Mouse (Mus musculus) urinary bladder, postnatal 14 days (tissue): Measurements from ENCODE around the gene Ttll5.
A peak's percentile ranks its signal among the peaks of the same experiment; 100 is the strongest.

Experiments
- DNase-seq: peaks from one replicate; pipeline ENCODE4 v3.0.0; 2021; ENCODE audit warnings: low spot score

Ttll5 gene

DNA sequence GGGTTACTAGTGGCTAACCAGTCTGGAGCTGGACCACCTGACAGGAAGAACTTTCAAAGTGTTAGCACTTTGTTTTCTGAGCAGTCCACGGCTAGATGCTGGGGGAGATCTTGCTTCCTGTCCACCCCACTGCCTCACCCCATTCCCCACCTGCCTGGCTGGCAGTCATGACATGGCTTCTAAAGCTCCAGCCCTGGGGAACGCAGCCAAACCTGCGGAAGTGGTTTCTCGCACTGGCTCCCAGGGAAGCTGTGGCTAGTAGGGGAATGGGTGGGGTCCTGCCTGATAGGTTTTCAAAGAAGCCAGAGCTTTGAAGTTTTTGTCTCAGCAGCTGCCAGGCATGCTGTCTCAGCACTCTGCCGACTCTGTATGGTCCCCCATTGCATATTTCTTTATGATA lies 145.1 kb downstream of the Ttll5 start:
- no peak for DNase-seq

DNA sequence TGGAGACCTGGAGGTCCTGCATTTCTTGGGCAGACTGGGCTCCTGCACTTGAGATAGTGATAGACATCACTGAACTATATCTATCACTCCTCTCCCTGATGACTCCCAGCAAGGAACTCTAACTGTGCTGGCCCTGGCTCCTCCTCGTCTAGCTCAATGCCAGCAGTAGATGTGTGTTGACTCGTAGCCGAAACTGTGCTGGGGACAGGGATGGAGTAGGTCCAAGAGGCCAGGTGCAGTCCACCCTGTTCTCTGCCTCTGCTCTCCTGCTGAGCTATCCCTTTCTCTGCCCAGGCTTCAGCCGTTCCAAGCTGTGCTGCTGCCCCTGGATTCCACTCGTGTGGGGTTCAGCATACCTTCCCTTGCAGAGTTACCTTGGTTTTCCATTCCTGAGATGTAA lies 145.7 kb downstream of the Ttll5 start:
- DNase-seq, result no peak

DNA sequence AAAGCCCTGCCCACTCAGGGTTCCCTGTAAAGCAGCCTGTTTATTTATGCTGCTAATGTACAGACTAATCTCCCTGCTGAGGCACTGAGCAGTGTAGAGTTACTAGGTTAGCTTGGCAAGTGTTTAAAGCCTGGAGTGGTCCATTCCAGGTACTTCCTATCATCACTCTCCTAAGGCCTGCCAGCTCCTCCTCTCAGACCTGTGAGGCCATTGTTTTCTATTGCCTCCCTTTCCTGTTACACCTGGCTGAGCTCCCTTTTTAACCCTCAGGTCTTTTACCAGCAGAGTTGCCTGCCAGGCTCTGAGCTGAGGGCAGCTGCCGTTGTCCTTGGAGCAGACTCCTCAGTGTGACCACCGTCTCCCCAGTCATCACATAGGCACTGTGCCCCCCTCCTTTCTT lies 146.3 kb downstream of the Ttll5 start:
- DNase-seq, result no peak

DNA sequence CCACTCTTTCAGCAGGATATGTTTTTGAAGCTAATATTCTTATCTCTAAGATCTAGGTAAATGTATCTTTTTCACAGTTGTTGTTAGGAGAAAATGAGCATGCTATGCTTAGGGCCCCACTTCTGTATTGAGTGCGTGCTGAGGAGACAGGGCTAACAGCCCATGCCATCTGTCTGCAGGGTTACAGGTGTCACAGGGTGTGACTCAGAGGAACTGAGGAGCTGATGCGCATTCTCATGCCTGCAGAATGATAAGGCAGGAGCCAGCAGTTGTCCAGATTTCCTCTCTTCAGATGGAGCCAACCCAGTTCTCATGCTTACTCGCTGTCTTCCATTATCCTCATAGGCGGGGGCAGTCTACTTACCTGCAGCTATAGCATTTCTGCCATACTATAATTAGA lies 147.2 kb downstream of the Ttll5 start:
- DNase-seq, result no peak

GRCm38 (mm10) chr12:85973526-85973925 lies 149.1 kb downstream of the Ttll5 start:
- peak; percentile 24 for DNase-seq

DNA sequence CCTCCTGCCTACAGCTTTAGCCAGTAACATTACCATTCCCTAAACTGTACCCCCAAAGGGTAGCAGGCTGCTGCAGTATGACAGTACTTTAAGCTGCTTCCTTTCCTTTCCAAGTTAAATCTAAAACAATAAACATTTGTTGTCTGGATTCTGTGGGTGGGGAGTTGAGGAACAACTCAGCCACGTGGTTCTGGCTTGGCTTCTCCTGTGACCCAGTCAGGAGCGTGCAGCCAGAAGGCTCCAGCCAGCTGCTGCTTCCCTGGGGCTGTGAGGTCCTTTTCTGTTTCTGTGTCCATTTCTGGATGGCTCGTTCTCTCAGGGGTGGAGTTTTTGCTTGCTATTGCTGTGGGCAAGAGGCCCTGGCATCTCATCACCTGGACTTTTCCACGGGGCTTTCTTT lies 149.6 kb downstream of the Ttll5 start:
- peak; percentile 38 for DNase-seq

- no peak for DNase-seq
Measured at GRCm38 (mm10) chr12:85979996-85980395, 155.5 kb downstream of the Ttll5 start.

- DNase-seq, result no peak
Measured at GRCm38 (mm10) chr12:85985524-85985923, 161.1 kb downstream of the Ttll5 start.

GRCm38 (mm10) chr12:85986024-85986423 lies 161.6 kb downstream of the Ttll5 start:
- DNase-seq, result no peak

DNA sequence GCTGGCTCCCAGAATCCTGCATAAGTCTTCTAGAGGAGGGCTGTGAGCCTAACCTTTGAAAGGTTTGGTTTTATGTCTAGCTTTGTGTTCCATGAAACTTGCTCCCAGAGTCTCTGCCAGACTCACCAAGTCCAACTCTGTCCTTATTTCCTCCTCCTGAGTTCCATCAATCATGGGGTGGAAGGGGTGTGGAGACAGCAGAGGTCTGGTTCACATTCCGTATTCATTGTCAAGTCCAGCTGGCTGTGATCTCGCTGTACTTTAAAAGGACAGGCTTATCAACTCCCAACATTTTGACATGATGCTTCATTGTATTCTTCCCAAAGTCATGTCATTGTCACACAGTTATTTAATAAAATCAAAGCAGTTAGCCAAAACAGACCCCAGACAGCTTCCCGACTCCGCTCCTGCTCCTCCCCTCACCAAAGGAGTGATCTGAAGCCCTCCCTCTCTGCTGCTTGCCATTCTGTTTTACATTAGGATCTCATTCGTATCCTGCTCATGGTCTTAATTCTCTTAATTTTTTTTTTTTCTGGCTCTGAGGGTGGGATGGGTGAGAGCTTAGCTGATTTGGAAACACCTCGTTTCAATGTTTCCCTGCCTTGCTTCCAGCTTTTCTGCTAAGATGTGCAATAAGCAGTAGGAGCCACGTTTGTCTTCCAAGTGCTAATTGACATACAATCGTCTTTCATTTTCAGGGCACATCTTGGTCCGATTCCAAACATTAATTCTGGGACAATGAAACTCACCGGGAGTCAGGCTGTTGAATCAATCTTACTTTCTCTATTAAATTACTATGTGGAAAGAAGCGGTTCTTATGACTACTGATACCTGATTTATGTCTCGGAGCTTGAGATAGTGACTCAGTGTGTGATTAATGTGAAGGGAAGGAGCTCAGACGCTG lies 162.3 kb downstream of the Ttll5 start:
- no peak for DNase-seq

- no peak for DNase-seq
Measured at GRCm38 (mm10) chr12:85987444-85987889, 163.0 kb downstream of the Ttll5 start.

DNA sequence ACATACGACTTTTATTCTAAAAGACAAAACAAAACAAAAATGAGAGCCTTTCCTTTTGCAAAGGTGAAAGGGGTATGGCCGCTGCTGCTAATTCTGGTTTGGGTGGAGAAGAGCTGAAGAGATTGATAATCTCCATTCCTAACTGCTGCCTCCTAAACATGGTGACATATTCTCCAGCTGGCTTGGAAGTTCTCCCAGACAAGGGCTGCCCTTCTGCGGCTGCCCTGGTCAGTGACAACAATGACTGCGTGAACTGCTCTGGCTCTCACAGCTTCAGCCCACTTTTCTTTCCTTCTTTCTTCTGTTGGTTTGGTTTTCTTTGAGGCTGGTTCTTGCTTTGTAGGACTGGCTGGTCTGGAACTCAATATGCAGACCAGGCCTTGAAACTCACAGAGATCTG lies 163.7 kb downstream of the Ttll5 start:
- DNase-seq, result no peak

GRCm38 (mm10) chr12:85988818-85989377 lies 164.4 kb downstream of the Ttll5 start:
- DNase-seq, result no peak

DNA sequence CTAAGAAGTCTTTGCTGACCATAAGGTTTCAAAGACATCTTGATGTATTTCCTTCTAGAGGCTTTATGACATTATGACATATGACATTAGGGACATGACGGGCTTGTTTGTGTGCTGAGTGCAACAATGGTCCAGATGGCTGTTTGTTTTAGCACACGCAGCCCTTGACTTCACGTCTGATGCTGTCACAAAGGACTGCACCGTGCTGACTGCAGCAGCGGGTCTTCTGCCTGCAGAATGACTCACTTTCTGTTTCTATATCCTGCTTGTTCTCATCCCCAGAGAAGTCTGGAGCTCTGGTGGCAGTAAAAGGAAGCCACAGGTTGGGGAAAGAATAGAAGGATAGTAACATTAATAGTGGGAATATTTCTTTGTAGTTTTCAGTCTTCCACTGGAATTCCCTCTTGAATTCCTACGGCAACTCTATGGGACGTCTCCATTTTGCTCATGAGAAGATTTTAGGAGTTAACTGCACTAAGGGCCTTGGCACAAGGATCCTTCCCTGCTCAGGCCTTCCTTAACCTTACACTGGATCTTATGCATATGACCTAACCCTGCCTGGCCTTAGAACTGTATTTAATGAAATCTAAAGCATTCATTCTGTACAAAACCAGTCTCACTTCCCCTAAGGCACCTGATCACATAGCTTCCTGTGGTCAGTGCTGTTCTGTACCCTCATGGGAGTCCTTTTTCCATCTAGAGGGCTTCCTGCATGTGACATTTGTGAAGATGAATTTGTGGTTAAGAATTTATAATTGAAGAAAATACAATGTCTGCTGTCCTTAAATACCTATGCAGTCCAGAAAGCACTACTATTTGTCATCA lies 167.8 kb downstream of the Ttll5 start:
- no peak for DNase-seq

DNA sequence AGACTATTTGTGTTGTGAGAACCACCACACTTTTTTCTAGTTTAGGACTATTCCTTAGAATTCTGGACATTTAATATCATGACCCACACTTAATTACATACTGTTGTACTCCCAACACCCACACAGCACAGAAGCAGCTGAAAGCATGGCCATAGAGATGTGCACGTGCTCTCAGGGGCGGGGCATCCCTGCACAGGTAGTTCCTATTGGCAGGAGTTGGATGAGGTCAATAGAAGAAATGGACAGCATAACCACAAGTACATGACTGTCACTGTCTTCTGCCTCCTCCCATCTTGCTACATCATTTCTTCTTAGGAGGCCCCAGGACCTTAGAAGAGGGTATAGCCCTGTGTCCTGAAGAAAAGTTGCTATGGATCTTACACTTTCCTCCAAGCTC lies 168.4 kb downstream of the Ttll5 start:
- DNase-seq, result no peak

DNA sequence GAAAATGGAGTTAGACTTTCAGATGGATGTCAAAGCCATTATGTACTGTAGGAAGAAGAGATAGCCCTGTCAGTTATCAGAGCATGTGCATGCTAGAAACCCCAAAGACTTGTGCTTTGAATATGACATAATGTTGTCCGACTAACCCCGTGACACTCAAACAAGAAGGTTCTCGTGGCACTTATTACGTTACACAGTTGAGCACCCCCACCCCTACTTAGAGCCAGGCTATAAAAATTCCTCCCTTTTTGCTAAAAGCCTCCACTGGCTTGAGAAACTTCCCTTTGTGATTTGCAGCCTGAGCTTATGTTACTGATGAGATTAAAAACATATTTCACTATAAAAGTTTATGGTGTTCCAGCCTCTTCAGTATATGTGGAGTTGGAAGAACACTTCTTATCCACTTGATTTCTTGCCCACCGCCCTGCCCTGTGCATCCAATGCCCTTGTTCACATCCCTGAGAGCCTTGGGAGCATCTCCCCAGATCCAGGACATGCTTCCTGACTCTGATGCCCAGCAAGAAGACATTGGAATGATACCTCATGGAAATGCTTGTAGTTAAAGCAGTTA lies 169.4 kb downstream of the Ttll5 start:
- DNase-seq, result no peak

GRCm38 (mm10) chr12:86000641-86001073 lies 176.2 kb downstream of the Ttll5 start:
- DNase-seq, result peak; percentile 42

GRCm38 (mm10) chr12:86001120-86001655 lies 176.7 kb downstream of the Ttll5 start:
- DNase-seq, result no peak

DNA sequence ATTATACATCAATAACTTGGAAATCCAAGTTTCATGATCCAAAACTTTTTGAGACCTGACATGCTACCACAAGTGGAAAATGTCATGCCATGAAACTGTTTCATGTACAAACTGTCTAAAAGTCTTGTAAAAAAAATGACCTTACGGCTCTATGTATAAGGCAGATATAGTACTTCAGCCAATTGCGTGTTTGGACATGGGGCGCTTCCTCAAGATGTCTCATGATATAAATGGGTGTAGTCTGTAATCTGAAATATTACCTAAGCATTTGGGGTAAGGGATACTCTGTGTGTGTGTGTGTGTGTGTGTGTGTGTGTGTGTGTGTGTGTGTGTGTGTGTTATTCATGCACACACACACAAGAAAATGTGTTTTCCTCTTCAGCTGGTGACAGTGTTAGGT lies 180.2 kb downstream of the Ttll5 start:
- DNase-seq, result no peak

DNA sequence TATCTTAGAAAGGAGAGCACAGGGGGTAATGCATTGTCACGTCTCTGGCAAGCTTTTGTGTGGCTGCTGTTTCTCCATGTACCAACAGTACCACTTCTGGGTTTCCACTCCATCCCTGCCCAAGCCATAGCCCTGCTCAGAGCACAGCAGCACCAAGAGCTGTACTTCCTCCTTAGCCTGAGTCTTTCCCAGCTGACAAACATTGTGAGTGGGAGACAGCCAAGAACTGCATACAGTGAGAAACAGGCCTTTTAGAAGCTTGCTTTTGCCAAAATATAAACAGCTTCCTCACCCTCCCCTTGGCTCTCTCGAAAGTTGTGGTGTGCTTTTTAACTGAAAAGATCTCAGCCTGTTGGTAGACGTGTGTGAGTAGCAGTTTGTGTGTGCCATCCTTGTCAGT lies 182.9 kb downstream of the Ttll5 start:
- DNase-seq, result no peak

DNA sequence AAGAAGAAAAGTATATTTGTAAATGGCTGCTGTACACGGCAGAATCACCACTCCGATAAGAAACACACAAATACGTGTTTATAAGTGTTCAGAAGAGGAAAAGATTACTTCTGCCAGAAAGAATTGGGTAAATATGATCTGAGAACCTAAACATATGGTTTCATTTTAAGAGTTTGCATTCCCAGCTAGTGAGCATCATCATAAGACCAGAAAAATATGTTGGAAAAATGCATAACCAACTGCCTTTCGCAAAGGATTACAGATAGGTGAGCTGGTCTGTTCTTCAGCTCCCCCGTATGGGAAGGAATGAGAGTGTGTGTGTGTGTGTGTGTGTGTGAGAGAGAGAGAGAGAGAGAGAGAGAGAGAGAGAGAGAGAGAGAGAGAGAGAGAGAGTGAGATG lies 186.2 kb downstream of the Ttll5 start:
- DNase-seq, result no peak

DNA sequence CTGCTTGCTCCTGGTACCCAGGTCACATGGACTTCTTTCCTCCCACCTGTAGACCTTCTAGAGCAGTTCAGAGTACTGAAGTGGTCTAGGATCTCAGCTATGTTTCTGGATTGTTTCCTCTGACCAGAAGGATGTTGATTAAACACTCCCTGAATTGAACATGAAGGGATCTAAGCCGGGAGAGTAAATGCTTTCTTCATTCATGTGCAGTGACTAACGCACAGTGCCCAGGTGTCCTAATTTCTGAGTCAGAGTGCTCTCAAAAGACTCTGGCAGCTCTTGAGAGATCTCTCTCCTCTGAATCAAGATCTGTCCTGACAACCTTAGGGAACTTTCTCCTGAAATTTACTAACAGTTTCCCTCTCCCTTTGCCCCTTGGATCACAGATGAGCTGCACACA lies 187.7 kb downstream of the Ttll5 start:
- DNase-seq, result no peak
